Comparison of ENCODE assay signal across 8 mouse cellular contexts in genomic region chrX:95175978-95176377, GRCm38 (mm10). TPM values are rescaled to one million over a fixed set of nuclear protein-coding genes. Genes with fewer than 3 reads are reported as not detected.
DNase-seq lines count a peak whose midpoint lies in the region; ATAC-seq and TF ChIP-seq lines count a peak whose summit lies in the region.

No protein-coding gene starts in this region.

- TF ChIP-seq POLR2A in thymus, adult 2 months (IDR thresholded peaks at IDR 0.05; ENCODE audit: control insufficient read depth, extremely low read depth, insufficient read depth, low read length, poor library complexity): no peak
- TF ChIP-seq POLR2A in lung, adult 2 months (IDR thresholded peaks at IDR 0.05; ENCODE audit: borderline replicate concordance, extremely low read depth, low read depth, low read length): no peak
- TF ChIP-seq POLR2A in small intestine, adult 2 months (IDR thresholded peaks at IDR 0.05; ENCODE audit: low read depth, low read length): no peak

- no peak overlapping the region for H3K4me2 ChIP-seq in forebrain, embryonic 11.5 days (ENCODE audit: low read depth, low read length, severe bottlenecking)
- no peak overlapping the region for H3K4me2 ChIP-seq in forebrain, embryonic 15.5 days (replicated peaks)
- 0 out of 2 replicates have a peak overlapping the region, but pooled peaks have one; percentile 15 for H3K4me2 ChIP-seq in heart, embryonic 15.5 days

- H3K36me3 ChIP-seq in forebrain, embryonic 11.5 days (ENCODE audit: control insufficient read depth, insufficient read depth, low read length): no peaks in the 10 kb centered on the region
- no peaks in the 10 kb centered on the region for H3K36me3 ChIP-seq in forebrain, embryonic 15.5 days
- H3K36me3 ChIP-seq in thymus, adult 2 months (ENCODE audit: control insufficient read depth, insufficient read depth, low read length): no peaks in the 10 kb centered on the region
- no peaks in the 10 kb centered on the region for H3K36me3 ChIP-seq in heart, embryonic 15.5 days
- no peaks in the 10 kb centered on the region for H3K36me3 ChIP-seq in small intestine, adult 2 months (ENCODE audit: control insufficient read depth, insufficient read depth, low read length)

- 13% methylated on average over 3 of the region's 3 CpGs for WGBS in forebrain, embryonic 11.5 days
- WGBS in forebrain, embryonic 15.5 days: 13% methylated on average over 3 of the region's 3 CpGs
- 2% methylated on average over 3 of the region's 3 CpGs for WGBS in thymus, adult 2 months
- WGBS in heart, embryonic 15.5 days: 6% methylated on average over 3 of the region's 3 CpGs
- WGBS in lung, adult 2 months: 16% methylated on average over 3 of the region's 3 CpGs
- WGBS in small intestine, adult 2 months: 5% methylated on average over 3 of the region's 3 CpGs

- H3K27me3 ChIP-seq in forebrain, embryonic 11.5 days (ENCODE audit: control insufficient read depth, insufficient read depth, low read length): no peaks in the 10 kb centered on the region; the same call in 1 of the 2 replicates
- no peaks in the 10 kb centered on the region for H3K27me3 ChIP-seq in forebrain, embryonic 15.5 days
- H3K27me3 ChIP-seq in thymus, adult 2 months (ENCODE audit: control insufficient read depth, insufficient read depth, low read length): no peaks in the 10 kb centered on the region
- H3K27me3 ChIP-seq in heart, embryonic 15.5 days: no peaks in the 10 kb centered on the region
- H3K27me3 ChIP-seq in small intestine, adult 2 months (ENCODE audit: control insufficient read depth, insufficient read depth, low read length): no peaks in the 10 kb centered on the region

- no peak overlapping the region for H3K4me3 ChIP-seq in forebrain, embryonic 11.5 days (ENCODE audit: low read depth, low read length)
- H3K4me3 ChIP-seq in forebrain, embryonic 15.5 days: no peak overlapping the region
- no peak overlapping the region for H3K4me3 ChIP-seq in thymus, adult 2 months (ENCODE audit: control insufficient read depth, insufficient read depth, low read length)
- H3K4me3 ChIP-seq in heart, embryonic 15.5 days: no peak overlapping the region
- no peak overlapping the region for H3K4me3 ChIP-seq in lung, adult 2 months (replicated peaks; ENCODE audit: extremely low read depth, low read depth, low read length)
- H3K4me3 ChIP-seq in small intestine, adult 2 months (ENCODE audit: low read depth, low read length): no peak overlapping the region

- no peak for ATAC-seq in forebrain, embryonic 11.5 days (replicated peaks; ENCODE audit: low FRiP score)
- ATAC-seq in forebrain, embryonic 15.5 days (replicated peaks): no peak
- no peak for ATAC-seq in heart, embryonic 15.5 days (replicated peaks; ENCODE audit: insufficient number of reproducible peaks, insufficient read depth, low FRiP score, low read depth)

- no peak overlapping the region for H3K27ac ChIP-seq in forebrain, embryonic 11.5 days (ENCODE audit: low read depth, low read length)
- no peak overlapping the region for H3K27ac ChIP-seq in forebrain, embryonic 15.5 days (replicated peaks)
- no peak overlapping the region for H3K27ac ChIP-seq in thymus, adult 2 months (ENCODE audit: control insufficient read depth, insufficient read depth, low read length)
- no peak overlapping the region for H3K27ac ChIP-seq in heart, embryonic 15.5 days
- H3K27ac ChIP-seq in small intestine, adult 2 months (ENCODE audit: insufficient read depth, low read depth, low read length): no peak overlapping the region

- no peak for TF ChIP-seq CTCF in thymus, adult 2 months (IDR thresholded peaks at IDR 0.05; ENCODE audit: borderline replicate concordance, control insufficient read depth, extremely low read depth, insufficient read depth, low read length, poor library complexity)
- TF ChIP-seq CTCF in lung, adult 2 months (IDR thresholded peaks at IDR 0.05; ENCODE audit: insufficient read depth, low read length): peak; percentile 35
- peak; percentile 47; the same call in 1 of the 2 replicates for TF ChIP-seq CTCF in small intestine, adult 2 months (IDR thresholded peaks at IDR 0.05; ENCODE audit: extremely low read depth, insufficient read length, insufficient replicate concordance, low read depth, low read length)

- H3K4me1 ChIP-seq in forebrain, embryonic 11.5 days (replicated peaks; ENCODE audit: control insufficient read depth, insufficient read depth, low read length): no peaks in the 10 kb centered on the region
- H3K4me1 ChIP-seq in forebrain, embryonic 15.5 days: no peaks in the 10 kb centered on the region
- no peaks in the 10 kb centered on the region for H3K4me1 ChIP-seq in thymus, adult 2 months (replicated peaks; ENCODE audit: control insufficient read depth, insufficient read depth, low read length)
- no peaks in the 10 kb centered on the region for H3K4me1 ChIP-seq in heart, embryonic 15.5 days (replicated peaks)
- no peaks in the 10 kb centered on the region for H3K4me1 ChIP-seq in lung, adult 2 months (ENCODE audit: control insufficient read depth, insufficient read depth, low read length)
- H3K4me1 ChIP-seq in small intestine, adult 2 months (ENCODE audit: control insufficient read depth, insufficient read depth, insufficient read length, low read length): no peaks in the 10 kb centered on the region

- no peak overlapping the region for H3K9ac ChIP-seq in forebrain, embryonic 11.5 days (ENCODE audit: low read length)
- no peak overlapping the region for H3K9ac ChIP-seq in forebrain, embryonic 15.5 days (replicated peaks)
- H3K9ac ChIP-seq in heart, embryonic 15.5 days: no peak overlapping the region

- no peaks in the 10 kb centered on the region for H3K9me3 ChIP-seq in forebrain, embryonic 11.5 days (ENCODE audit: control insufficient read depth, low read length)
- H3K9me3 ChIP-seq in forebrain, embryonic 15.5 days: no peaks in the 10 kb centered on the region
- no peaks in the 10 kb centered on the region for H3K9me3 ChIP-seq in heart, embryonic 15.5 days (replicated peaks)

- DNase-seq in forebrain, embryonic 11.5 days (ENCODE audit: low spot score): peak; percentile 65
- DNase-seq in thymus, adult 2 months: peak; percentile 37
- DNase-seq in thymus, adult 18-20 months: no peak
- peak; percentile 68 to 77 for DNase-seq in cerebellum, postnatal 10 days
- peak; percentile 12 for DNase-seq in lung, adult 2 months

RNA-seq across cellular contexts. Expression of gene Arhgef9, which starts 20.7 kb away (rescaled TPM):
- 12.1 and 14.3 TPM in 2 replicates for polyA plus RNA-seq in forebrain, embryonic 11.5 days (2014; fragmentation: Nextera tagmentation; extraction: Ambion mirVana)
- polyA plus RNA-seq in forebrain, embryonic 15.5 days (2015; fragmentation: Nextera tagmentation; extraction: Ambion mirVana): 41.7 and 46.0 TPM in 2 replicates
- 0.93 and 1.2 TPM in 2 replicates for polyA plus RNA-seq in thymus, adult 2 months (2012; rRNA removed)
- polyA plus RNA-seq in heart, embryonic 15.5 days (2015; fragmentation: Nextera tagmentation; extraction: Ambion mirVana): 9.0 and 12.3 TPM in 2 replicates
- 1.8 and 2.4 TPM in 2 replicates for polyA plus RNA-seq in lung, adult 2 months (2012; rRNA removed)
- 0.33 and 0.71 TPM in 2 replicates for polyA plus RNA-seq in small intestine, adult 2 months (2012; rRNA removed)

Comparison
In these comparisons a context has a peak if more than half of its experiments do, and no peak if none do; other contexts are left out.
1. DNase-seq: peak in forebrain, embryonic 11.5 days (single experiment), thymus, adult 2 months (single experiment), cerebellum, postnatal 10 days (2 of 2) and lung, adult 2 months (single experiment); none in thymus, adult 18-20 months (0 of 2).